Mouse (Mus musculus): ENCODE measurements around the gene Ano6. TPM values are rescaled to one million over a fixed set of nuclear protein-coding genes. Genes with fewer than 3 reads are reported as not detected.

Ano6 gene
- polyA plus RNA-seq, 1 experiment: 53.9 TPM

DNA sequence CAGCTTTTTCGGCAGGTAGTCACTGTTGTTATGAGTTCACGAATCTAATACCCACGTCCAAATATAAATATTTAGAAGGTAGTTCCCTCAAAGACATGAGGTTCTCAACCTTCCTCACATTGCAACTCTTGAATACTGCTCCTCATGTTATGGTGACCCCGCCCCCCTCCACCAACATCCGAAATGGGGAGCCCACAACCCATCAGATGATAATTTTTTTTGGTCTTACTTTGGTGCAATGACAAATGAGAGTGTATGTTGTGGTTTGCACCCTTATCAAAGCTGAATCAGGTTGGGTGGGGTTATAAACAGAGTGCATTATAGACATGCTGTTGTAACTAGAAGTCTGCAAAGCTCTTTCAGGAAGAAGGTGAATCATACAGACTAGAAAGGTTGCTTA is 99.7 kb downstream of the Ano6 start:
- no peak for DNase-seq (ENCODE audit: low spot score)

DNA sequence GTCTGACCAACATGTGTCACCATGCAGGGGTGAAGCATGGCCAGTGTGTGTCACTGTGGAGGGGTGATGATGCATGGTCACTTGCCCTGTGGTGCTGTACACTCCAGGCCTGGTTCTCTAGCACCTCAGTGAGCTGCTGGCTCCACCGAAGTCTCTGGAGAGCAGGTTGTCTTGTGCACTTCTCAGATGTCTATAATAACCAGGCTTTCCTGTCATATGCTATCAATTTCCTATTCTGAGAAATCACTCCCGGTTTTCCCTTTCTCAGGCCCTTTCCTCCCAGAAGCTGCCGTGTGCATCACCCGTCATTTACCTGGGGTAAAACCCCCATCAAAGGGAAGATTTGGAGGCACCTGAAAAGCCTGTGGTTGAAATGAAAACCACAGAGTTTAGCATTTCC is 101.5 kb downstream of the Ano6 start:
- no peak for DNase-seq (ENCODE audit: low spot score)

DNA sequence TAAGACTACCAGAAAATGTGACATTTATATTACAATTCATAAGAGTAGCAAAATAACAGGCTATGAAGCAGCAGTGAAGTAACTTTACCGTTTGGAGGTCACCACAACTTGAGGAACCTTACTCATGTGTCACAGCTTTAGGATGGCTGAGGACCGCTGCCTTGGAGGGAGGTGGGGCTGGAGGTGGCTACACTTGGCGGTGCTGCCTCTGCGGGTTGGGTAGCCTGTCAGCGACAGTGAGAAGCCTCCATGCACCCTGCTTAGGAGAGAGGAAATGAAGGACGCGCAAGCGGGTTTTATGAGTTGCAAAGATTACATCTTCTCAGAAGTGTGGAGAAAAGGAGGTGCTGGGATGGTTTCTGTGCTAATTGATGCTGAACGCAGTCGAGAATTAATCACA is 102.3 kb downstream of the Ano6 start:
- no peak for DNase-seq (ENCODE audit: low spot score)

DNA sequence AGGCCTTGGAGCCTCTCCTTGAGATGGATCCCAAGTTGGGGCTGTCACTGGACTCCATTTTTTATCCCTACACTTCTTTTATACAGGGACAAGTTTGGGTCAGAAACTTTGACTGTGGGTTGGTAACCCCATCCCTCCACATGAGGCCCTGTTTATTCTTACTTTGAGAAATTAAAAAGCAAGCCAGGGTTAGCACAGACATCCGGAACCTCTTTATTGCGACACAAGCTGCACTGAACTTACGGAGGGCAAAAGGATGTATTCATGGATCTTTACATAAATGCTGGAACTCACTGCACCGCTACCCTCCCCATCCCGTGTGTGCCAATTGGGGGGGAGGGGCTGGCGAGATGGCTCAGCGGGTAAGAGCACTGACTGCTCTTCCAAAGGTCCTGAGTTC is 105.1 kb downstream of the Ano6 start:
- no peak for DNase-seq (ENCODE audit: low spot score)

DNA sequence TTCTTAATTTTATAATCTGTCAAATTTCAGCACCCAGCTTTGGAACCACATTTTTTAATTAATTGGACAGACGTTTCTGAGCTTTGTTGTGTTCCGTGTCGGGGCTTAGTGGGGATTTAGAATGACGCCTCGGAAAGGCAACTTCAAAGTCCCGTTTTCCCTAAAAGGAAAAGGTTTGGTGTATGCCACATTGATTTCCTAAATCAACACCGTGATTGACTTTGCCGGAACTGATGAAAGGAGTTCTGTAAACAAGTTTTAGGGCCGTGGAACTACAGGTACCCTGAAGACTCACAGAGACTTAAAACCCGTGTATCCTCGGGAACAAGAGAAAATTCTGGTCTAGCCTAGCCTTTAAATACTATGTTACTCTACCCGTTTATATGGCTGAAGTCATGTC is 107.0 kb downstream of the Ano6 start:
- DNase-seq (ENCODE audit: low spot score): no peak

DNA sequence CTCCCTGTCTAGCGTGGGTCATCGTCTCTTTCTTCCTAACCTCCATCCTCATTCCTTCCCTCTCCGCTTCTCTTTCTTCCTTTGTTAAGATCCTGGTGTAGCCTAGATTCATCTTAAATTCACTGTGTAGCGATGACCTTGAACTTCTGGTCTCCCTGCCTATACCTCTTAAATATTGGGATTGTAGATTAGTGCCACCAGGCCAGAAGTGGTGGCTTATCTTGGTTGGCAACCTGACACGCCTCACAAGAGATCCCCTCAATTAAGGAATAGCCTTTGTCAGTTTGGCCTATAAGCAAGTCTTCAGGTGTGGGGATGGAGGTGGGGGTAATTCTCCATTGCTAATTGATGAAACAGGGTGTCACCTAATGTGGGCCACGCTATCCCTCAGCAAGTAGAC is 107.8 kb downstream of the Ano6 start:
- DNase-seq (ENCODE audit: low spot score): no peak

DNA sequence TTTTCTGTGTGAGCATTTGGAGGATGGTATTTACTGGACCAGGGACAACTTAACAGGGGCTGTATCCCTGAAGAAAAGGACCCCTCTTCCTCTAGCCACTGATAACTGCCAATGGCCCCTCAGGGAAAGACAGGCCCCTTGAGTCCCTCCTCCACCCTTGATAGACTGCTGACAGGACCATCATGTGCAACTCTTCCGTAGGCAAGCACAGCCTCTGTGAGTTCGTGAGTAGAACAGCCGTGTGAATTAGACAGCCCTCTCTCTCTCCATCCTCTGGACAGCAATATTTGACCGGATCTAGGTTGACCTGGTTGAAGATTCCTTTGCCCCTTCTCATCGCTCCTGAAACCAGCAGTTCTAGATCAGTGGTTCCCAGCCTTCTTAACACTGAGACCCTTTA is 111.8 kb downstream of the Ano6 start:
- DNase-seq (ENCODE audit: low spot score): no peak

- no peak for DNase-seq (ENCODE audit: low spot score)
Measured at GRCm38 (mm10) chr15:95904247-95904646, 113.6 kb downstream of the Ano6 start.

DNA sequence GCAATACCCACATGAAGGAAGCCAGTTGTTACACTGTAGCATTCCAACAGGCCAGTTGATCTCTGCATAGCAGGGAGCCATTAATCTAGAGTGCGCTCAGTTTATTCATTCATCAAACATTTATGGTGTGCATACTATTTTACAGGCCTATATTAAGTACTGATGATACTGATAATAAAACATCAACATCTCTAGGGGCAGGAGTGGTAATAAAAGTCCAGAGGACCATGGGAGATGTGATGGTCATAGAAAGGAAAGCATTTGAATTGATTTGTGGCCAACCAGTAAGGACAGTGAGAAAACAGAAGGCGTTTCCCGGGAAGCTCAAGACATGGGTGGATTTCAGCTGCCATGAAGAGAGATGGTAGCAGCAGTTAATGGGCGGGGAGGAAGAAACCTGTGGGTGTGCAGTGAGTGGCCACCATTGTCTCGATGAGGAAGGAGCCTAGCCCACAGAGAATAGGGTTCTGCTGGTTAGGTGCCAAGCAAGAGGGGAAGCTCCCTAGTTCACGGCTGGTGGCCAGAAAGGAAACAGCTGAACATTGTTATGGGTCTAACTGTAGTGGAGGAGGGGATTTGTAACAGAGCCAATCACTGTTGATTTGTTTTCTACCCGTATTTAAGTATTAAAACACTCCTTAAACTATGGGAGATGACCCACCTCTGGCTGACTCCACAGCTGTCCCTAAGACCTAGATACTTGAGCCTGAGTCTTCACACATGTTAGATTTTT is 115.5 kb downstream of the Ano6 start:
- DNase-seq (ENCODE audit: low spot score): no peak

DNA sequence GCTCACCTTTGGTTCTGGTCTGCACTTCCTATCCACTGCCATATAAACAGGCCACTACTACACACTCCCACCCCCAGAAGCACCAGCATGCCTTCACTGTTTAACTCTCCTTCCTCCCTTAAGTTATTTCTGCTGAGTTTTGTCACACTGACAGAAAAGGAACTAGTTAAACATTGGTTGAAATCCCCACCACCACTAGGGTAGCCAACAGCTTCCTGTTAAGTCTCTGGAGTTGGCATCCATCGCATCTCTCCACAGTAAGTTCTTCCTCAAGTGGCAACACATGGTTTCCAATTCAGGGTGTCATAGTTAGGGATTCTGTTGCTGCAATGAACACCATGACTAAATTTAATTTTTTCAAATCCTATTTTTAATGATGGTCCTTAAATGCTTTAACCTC is 116.2 kb downstream of the Ano6 start:
- DNase-seq (ENCODE audit: low spot score): no peak

- no peak for DNase-seq (ENCODE audit: low spot score)
Measured at GRCm38 (mm10) chr15:95907337-95907736, 116.7 kb downstream of the Ano6 start.

- no peak for DNase-seq (ENCODE audit: low spot score)
Measured at GRCm38 (mm10) chr15:95907909-95908308, 117.3 kb downstream of the Ano6 start.

GRCm38 (mm10) chr15:95910099-95910780 is 119.6 kb downstream of the Ano6 start:
- no peak for DNase-seq (ENCODE audit: low spot score)

- no peak for DNase-seq (ENCODE audit: low spot score)
Measured at GRCm38 (mm10) chr15:95914963-95915362, 124.3 kb downstream of the Ano6 start.

DNA sequence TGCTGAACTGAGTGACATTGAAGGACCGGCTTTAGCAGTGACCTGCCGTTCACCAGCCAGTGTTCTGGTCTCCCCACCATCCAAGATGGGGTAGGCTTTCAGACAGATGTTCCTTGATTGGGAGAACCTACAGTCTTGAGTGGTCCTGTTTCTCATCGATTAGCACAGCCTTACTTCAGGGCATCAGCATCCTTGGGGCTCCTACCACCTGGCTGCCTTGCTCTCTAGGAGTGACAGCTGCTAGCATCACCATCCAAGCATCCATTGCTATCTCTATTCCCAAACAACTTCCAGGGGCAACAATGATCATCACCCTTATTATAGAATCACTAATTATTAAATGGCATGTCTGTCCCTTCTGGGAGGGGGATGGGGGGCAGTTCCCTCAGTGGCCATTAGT is 124.8 kb downstream of the Ano6 start:
- DNase-seq (ENCODE audit: low spot score): no peak

DNA sequence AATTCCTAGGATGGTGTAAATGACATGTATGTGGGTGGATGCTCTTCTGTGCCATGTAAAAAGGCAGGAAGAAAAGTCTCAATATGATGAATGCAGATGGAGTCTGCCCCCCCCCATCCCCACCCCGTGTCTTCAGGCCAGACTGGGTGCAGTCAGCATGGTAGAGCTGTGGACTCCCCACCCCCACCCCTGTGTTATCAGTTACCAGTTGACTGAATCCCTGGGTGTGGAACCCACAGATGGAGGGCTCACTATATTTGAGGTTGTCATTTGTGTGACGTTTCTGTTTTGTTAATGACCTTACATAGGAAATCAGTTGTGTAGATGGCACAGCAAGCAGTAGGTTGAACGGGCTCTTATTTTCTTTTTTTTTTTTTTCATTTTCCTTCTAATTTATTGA is 126.7 kb downstream of the Ano6 start:
- no peak for DNase-seq (ENCODE audit: low spot score)

- no peak for DNase-seq (ENCODE audit: low spot score)
Measured at GRCm38 (mm10) chr15:95920047-95920446, 129.4 kb downstream of the Ano6 start.

GRCm38 (mm10) chr15:95921072-95921471 is 130.4 kb downstream of the Ano6 start:
- DNase-seq (ENCODE audit: low spot score): no peak

DNA sequence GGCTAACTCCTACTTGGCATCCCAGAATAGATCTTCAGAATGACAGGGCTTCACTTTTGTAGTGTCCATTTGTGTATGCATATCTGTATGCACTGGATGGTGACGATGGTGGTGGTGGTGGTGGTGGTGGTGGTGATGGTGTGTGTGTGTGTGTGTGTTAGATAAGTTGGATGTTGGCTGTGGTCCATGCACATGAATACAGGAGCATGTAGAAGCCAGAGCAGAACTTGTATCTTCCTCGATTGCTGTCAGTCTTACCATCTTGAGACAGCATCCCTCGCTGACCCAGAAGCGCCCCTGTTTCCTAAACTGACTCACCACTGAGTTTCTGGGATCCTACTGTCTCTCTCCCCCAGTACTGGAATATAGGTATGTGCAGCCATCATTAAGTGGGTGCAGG is 131.0 kb downstream of the Ano6 start:
- no peak for DNase-seq (ENCODE audit: low spot score)

DNA sequence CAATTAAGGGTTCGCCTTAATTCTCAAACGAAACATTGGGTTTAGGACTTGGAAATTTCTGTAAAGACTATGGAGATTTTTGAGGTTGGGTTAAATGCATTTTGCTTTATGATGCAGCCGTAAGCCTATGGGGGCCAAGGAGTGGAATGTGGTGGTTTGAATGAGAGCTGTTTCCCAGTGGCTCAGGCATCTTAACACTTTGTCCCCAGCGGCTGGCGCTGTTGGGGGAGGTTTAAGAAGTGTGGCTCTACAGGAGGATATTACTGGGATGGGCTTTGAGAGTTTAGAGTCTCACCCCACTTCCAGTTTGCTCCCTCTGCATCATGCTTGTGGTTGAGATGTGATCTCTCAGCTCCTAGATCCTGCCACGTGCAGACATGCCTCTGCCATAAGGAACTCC is 131.9 kb downstream of the Ano6 start:
- DNase-seq (ENCODE audit: low spot score): no peak

- no peak for DNase-seq (ENCODE audit: low spot score)
Measured at GRCm38 (mm10) chr15:95925334-95925986, 134.8 kb downstream of the Ano6 start.

DNA sequence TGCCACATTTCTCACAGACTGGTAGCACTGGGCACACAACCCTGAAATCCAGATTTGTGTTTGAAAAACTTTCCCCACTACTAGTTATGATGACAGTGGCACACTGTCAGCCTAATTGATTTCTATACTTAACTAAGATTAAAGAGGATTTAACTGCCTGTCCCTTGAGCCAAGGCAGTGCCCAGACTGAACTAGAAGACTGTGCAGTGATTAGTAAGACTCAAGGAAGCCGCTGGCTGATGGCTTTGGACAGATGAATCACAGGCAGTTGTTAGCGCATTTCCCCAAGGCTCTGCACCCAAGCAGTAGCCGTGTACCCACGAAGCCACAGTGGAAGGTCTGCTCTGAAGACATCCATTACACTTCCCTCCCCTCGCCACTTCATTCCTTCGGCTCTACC is 138.4 kb downstream of the Ano6 start:
- DNase-seq (ENCODE audit: low spot score): no peak

Measured in urinary bladder, adult 2 months (tissue).